Mouse (Mus musculus) small intestine, adult 2 months (tissue): Measurements from ENCODE around the gene Tmed6.

Source experiments
- CTCF ChIP-seq: fragments of 200-500 bp; IDR thresholded peaks from 2 replicates; pipeline ENCODE4 v1.5.1; 2012; ENCODE audit warnings: low read depth, mild to moderate bottlenecking, control low read depth, inconsistent platforms, low read length, moderate library complexity, mixed read lengths; ENCODE audit not compliant: insufficient replicate concordance, insufficient read length; ENCODE audit errors: extremely low read depth
- POLR2A ChIP-seq: fragments of 200-500 bp; IDR thresholded peaks from 2 replicates; pipeline ENCODE4 v1.6.1; 2012; ENCODE audit warnings: low read depth, mild to moderate bottlenecking, control low read depth, inconsistent platforms, low read length, moderate library complexity

GRCm38 (mm10) chr8:107113209-107113608 is 47.8 kb upstream of the Tmed6 start:
- TF ChIP-seq CTCF: no peak
- no peak for TF ChIP-seq POLR2A
